14 mouse cellular contexts compared by ENCODE assay signal in the genomic region with DNA sequence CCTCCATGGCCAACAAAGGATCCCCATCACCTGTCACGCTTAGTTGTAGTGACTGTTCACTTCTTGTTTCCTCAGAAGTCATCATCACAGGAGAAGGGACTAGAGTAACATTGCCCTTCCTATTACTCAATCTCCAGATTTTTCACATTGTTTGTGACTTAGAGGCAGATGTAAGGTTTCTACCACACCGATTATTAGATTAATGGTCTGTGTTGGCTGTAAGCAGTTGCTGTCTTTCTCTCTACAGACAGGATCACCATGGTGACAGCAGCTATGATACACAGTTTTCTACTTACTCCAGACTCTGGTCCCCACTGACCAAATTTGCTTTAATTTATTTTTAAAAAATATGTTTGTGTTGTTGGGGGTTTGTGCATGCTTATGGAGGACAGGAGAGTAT.
"Had no signal": no experiment of that assay in that cellular context is flagged by ENCODE, and none has a peak within 500 bp of the region (broad histone marks: within the 10 kb centered on the region; RNA-seq: fewer than 3 reads in every experiment).

No protein-coding gene starts in this region.

- H3K9me3 ChIP-seq: kidney, embryonic 15.5 days; limb, embryonic 10.5 days; limb, embryonic 13.5 days; liver, embryonic 12.5 days; liver, embryonic 15.5 days; midbrain, embryonic 12.5 days; midbrain, embryonic 15.5 days; neural tube, embryonic 12.5 days; neural tube, embryonic 15.5 days had no signal

- H3K27ac ChIP-seq: hindbrain, postnatal 0 days; kidney, embryonic 15.5 days; layer of hippocampus, adult 2 months; limb, embryonic 10.5 days; limb, embryonic 13.5 days; liver, embryonic 12.5 days; liver, embryonic 15.5 days; midbrain, embryonic 12.5 days; midbrain, embryonic 15.5 days; neural tube, embryonic 12.5 days; neural tube, embryonic 15.5 days had no signal

- H3K9ac ChIP-seq: kidney, embryonic 15.5 days; limb, embryonic 13.5 days; liver, embryonic 12.5 days; liver, embryonic 15.5 days; midbrain, embryonic 12.5 days; midbrain, embryonic 15.5 days; neural tube, embryonic 12.5 days; neural tube, embryonic 15.5 days had no signal

- H3K4me1 ChIP-seq: limb, embryonic 10.5 days; limb, embryonic 13.5 days; liver, embryonic 12.5 days; liver, embryonic 15.5 days; midbrain, embryonic 12.5 days; midbrain, embryonic 15.5 days; neural tube, embryonic 12.5 days; neural tube, embryonic 15.5 days had no signal

- H3K36me3 ChIP-seq: kidney, embryonic 15.5 days; limb, embryonic 10.5 days; limb, embryonic 13.5 days; liver, embryonic 12.5 days; liver, embryonic 15.5 days; midbrain, embryonic 12.5 days; midbrain, embryonic 15.5 days; neural tube, embryonic 12.5 days; neural tube, embryonic 15.5 days had no signal

- ATAC-seq: hindbrain, postnatal 0 days; intestine, postnatal 0 days; liver, embryonic 12.5 days; midbrain, embryonic 15.5 days had no signal

- H3K4me3 ChIP-seq: kidney, embryonic 15.5 days; layer of hippocampus, adult 2 months; limb, embryonic 10.5 days; limb, embryonic 13.5 days; liver, embryonic 12.5 days; liver, embryonic 15.5 days; midbrain, embryonic 12.5 days; midbrain, embryonic 15.5 days; neural tube, embryonic 12.5 days; neural tube, embryonic 15.5 days had no signal

- DNase-seq: layer of hippocampus, adult 9-11 months; thymus, postnatal 25 days had no signal

- H3K27me3 ChIP-seq: kidney, embryonic 15.5 days; limb, embryonic 13.5 days; liver, embryonic 12.5 days; liver, embryonic 15.5 days; midbrain, embryonic 12.5 days; midbrain, embryonic 15.5 days; neural tube, embryonic 12.5 days; neural tube, embryonic 15.5 days had no signal

- H3K4me2 ChIP-seq: kidney, embryonic 15.5 days; limb, embryonic 13.5 days; liver, embryonic 12.5 days; liver, embryonic 15.5 days; midbrain, embryonic 12.5 days; midbrain, embryonic 15.5 days; neural tube, embryonic 12.5 days; neural tube, embryonic 15.5 days had no signal
